In genomic region chr10:127536586-127537314, GRCm38 (mm10) we compare ENCODE assay signal across 1 mouse cellular context.
TF ChIP-seq lines count a peak whose summit lies in the region.

No protein-coding gene starts in this region.

TF ChIP-seq in CH12.LX, 34 proteins besides CTCF, POLR2A, EP300 and RAD21 (continued from another document):
- peak; percentile 77 for TF ChIP-seq SMC3 (IDR thresholded peaks at IDR 0.05; ENCODE audit: low read depth, low read length)
